Comparison of ENCODE assay signal across 10 mouse cellular contexts in the genomic region with DNA sequence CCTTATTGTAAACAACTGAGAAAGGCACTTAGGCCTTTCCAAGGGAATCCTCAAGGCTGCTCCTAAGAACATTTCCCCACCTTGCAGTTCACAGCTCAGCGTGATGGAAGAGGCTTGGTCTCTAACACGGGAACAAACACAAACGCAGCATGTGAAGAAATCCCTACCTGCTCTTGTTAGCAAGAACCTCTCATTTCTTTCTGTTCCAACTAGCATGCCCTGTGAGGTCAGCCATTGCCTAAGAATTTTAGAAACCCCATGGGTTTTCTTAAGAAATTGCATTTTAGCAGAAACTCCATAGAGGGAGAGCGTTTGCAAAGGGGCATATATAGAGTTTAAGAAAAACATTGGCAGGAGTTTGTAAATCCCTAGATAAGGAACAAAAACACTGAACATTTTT. TPM values are rescaled to one million over a fixed set of nuclear protein-coding genes. Genes with fewer than 3 reads are reported as not detected.
A peak's percentile ranks its signal among the peaks of the same experiment; 100 is the strongest.
DNase-seq lines count a peak whose midpoint lies in the region; ATAC-seq and TF ChIP-seq lines count a peak whose summit lies in the region.
"Had no signal": no experiment of that assay in that cellular context is flagged by ENCODE, and none has a peak within 500 bp of the region (broad histone marks: within the 10 kb centered on the region; RNA-seq: fewer than 3 reads in every experiment).

No protein-coding gene starts in this region.

- H3K27ac ChIP-seq in heart, embryonic 16.5 days (ENCODE audit: low read length) = peak overlapping the region; percentile 51
- H3K27ac ChIP-seq in lung, embryonic 14.5 days (ENCODE audit: low read depth) = peak overlapping the region; percentile 75; the same call in 1 of the 2 replicates
- peak overlapping the region; percentile 17; the same call in 1 of the 2 replicates for H3K27ac ChIP-seq in limb, embryonic 15.5 days

- intact Hi-C loops in heart, postnatal 36 days (cut with DNase I) = no loop called here

- WGBS in heart, embryonic 16.5 days = 45% methylated on average over 4 of the region's 4 CpGs
- WGBS in lung, embryonic 14.5 days = 13% methylated on average over 4 of the region's 4 CpGs
- 38% methylated on average over 4 of the region's 4 CpGs for WGBS in lung, adult 2 months
- WGBS in limb, embryonic 15.5 days = 45% methylated on average over 4 of the region's 4 CpGs

- H3K4me3 ChIP-seq in heart, embryonic 16.5 days (ENCODE audit: low read length) = no peak overlapping the region
- no peak overlapping the region for H3K4me3 ChIP-seq in lung, embryonic 14.5 days (ENCODE audit: low read depth, low read length)
- H3K4me3 ChIP-seq in lung, adult 2 months (replicated peaks; ENCODE audit: extremely low read depth, low read depth, low read length) = no peak overlapping the region
- H3K4me3 ChIP-seq in limb, embryonic 15.5 days = no peak overlapping the region

- no peak for DNase-seq in heart, postnatal 36 days
- peak; percentile 73 for DNase-seq in lung, embryonic 14.5 days
- DNase-seq in lung, adult 2 months = no peak
- DNase-seq in brain, adult 2 months (ENCODE audit: low read depth, low spot score) = peak; percentile 29
- no peak for DNase-seq in urinary bladder, postnatal 36 days (ENCODE audit: low spot score in 2 of 2)
- DNase-seq: adrenal gland, adult 8-10 months; kidney, adult 18-20 months; thymus, adult 18-20 months had no signal

- ATAC-seq in heart, embryonic 16.5 days (replicated peaks; ENCODE audit: extremely low read depth, insufficient read depth, low FRiP score) = no peak
- ATAC-seq in lung, embryonic 14.5 days (ENCODE audit: insufficient read depth) = no peak
- no peak for ATAC-seq in limb, embryonic 15.5 days (ENCODE audit: insufficient number of reproducible peaks, low FRiP score, low TSS enrichment, low read depth)

- peaks cover 10% of the 10 kb centered on the region for H3K27me3 ChIP-seq in heart, embryonic 16.5 days (ENCODE audit: control insufficient read depth, insufficient read depth, low read length)
- no peaks in the 10 kb centered on the region for H3K27me3 ChIP-seq in lung, embryonic 14.5 days (ENCODE audit: insufficient read depth, low read length)
- H3K27me3 ChIP-seq in limb, embryonic 15.5 days = no peaks in the 10 kb centered on the region

- no peak for TF ChIP-seq CTCF in lung, embryonic 14.5 days (IDR thresholded peaks at IDR 0.05; ENCODE audit: low read depth)
- TF ChIP-seq CTCF in lung, adult 2 months (IDR thresholded peaks at IDR 0.05; ENCODE audit: insufficient read depth, low read length) = no peak

- no peak overlapping the region for H3K4me2 ChIP-seq in heart, embryonic 16.5 days (ENCODE audit: low read depth, low read length)
- peak overlapping the region; percentile 93 for H3K4me2 ChIP-seq in lung, embryonic 14.5 days
- no peak overlapping the region for H3K4me2 ChIP-seq in limb, embryonic 15.5 days

- no peak overlapping the region for H3K9ac ChIP-seq in heart, embryonic 16.5 days (ENCODE audit: low read length)
- H3K9ac ChIP-seq in lung, embryonic 14.5 days = 0 out of 2 replicates have a peak overlapping the region, but pooled peaks have one; percentile 20
- H3K9ac ChIP-seq in limb, embryonic 15.5 days = no peak overlapping the region

- no peaks in the 10 kb centered on the region for H3K9me3 ChIP-seq in heart, embryonic 16.5 days (replicated peaks; ENCODE audit: control insufficient read depth, low read length)
- no peaks in the 10 kb centered on the region for H3K9me3 ChIP-seq in lung, embryonic 14.5 days (ENCODE audit: low read depth, low read length)
- H3K9me3 ChIP-seq in limb, embryonic 15.5 days = no peaks in the 10 kb centered on the region

- H3K4me1 ChIP-seq in heart, embryonic 16.5 days (ENCODE audit: control insufficient read depth, insufficient read depth, low read length) = peaks cover 31% of the 10 kb centered on the region
- peaks cover 31% of the 10 kb centered on the region for H3K4me1 ChIP-seq in lung, embryonic 14.5 days (ENCODE audit: insufficient read depth)
- H3K4me1 ChIP-seq in lung, adult 2 months (ENCODE audit: control insufficient read depth, insufficient read depth, low read length) = peaks cover 6% of the 10 kb centered on the region; the same call in 1 of the 2 replicates
- peaks cover 59% of the 10 kb centered on the region for H3K4me1 ChIP-seq in limb, embryonic 15.5 days

- no peak for TF ChIP-seq POLR2A in lung, adult 2 months (IDR thresholded peaks at IDR 0.05; ENCODE audit: borderline replicate concordance, extremely low read depth, low read depth, low read length)

- no peaks in the 10 kb centered on the region for H3K36me3 ChIP-seq in heart, embryonic 16.5 days (ENCODE audit: control insufficient read depth, insufficient read depth)
- H3K36me3 ChIP-seq in lung, embryonic 14.5 days (ENCODE audit: insufficient read depth) = peaks cover 46% of the 10 kb centered on the region
- no peaks in the 10 kb centered on the region for H3K36me3 ChIP-seq in limb, embryonic 15.5 days

RNA-seq across cellular contexts. Expression of a gene that starts 6.3 kb away (rescaled TPM):
- 2.9 and 3.2 TPM in 2 replicates for polyA plus RNA-seq in heart, embryonic 16.5 days (2015; fragmentation: Nextera tagmentation; extraction: Ambion mirVana)
- 1 to 10 TPM; 6.6 to 7.8 TPM for total RNA-seq in heart, postnatal 36 days (2021)
- polyA plus RNA-seq in lung, embryonic 14.5 days (2014; fragmentation: Nextera tagmentation; extraction: Ambion mirVana) = 21.7 and 22.7 TPM in 2 replicates
- 39.4 and 41.0 TPM in 2 replicates for polyA plus RNA-seq in lung, adult 2 months (2012; rRNA removed)
- polyA plus RNA-seq in limb, embryonic 15.5 days (2015; fragmentation: Nextera tagmentation; extraction: Ambion mirVana) = 7.1 and 10.3 TPM in 2 replicates

RNA-seq across cellular contexts. Expression of a gene that starts 27.6 kb away (rescaled TPM):
- 0.10 and 0.41 TPM in 2 replicates for polyA plus RNA-seq in heart, embryonic 16.5 days (2015; fragmentation: Nextera tagmentation; extraction: Ambion mirVana)
- total RNA-seq in heart, postnatal 36 days (2021) = under 1 TPM in 1 of 2 experiments, not detected in 1; 0.28 TPM
- polyA plus RNA-seq in lung, embryonic 14.5 days (2014; fragmentation: Nextera tagmentation; extraction: Ambion mirVana) = 0.41 TPM in 1 of 2 replicates, not detected in the other
- 1.6 and 2.5 TPM in 2 replicates for polyA plus RNA-seq in lung, adult 2 months (2012; rRNA removed)
- polyA plus RNA-seq in limb, embryonic 15.5 days (2015; fragmentation: Nextera tagmentation; extraction: Ambion mirVana) = 1.9 and 2.4 TPM in 2 replicates

Comparison
In these comparisons a context has a peak if more than half of its experiments do, and no peak if none do; other contexts are left out.
1. DNase-seq: peak in lung, embryonic 14.5 days (single experiment) and brain, adult 2 months (single experiment); none in heart, postnatal 36 days (0 of 2), lung, adult 2 months (single experiment) and urinary bladder, postnatal 36 days (0 of 2).
2. H3K27ac ChIP-seq: peak in every context shown above with its lines; median percentile 75 in lung, embryonic 14.5 days; 51 in heart, embryonic 16.5 days; 17 in limb, embryonic 15.5 days.